Mouse (Mus musculus): ENCODE results near the gene Ccl9.

GRCm38 (mm10) chr11:83534143-83534542 lies 44.3 kb downstream of the Ccl9 start:
- TF ChIP-seq CTCF (IDR thresholded peaks at IDR 0.05; ENCODE audit: insufficient read depth, low read length), result no peak
- TF ChIP-seq POLR2A (IDR thresholded peaks at IDR 0.05; ENCODE audit: borderline replicate concordance, extremely low read depth, low read depth, low read length), result no peak
